In genomic region chr4:118089939-118090338, GRCm38 (mm10) we compare ENCODE assay signal across 9 mouse cellular contexts. TPM values are rescaled to one million over a fixed set of nuclear protein-coding genes. Genes with fewer than 3 reads are reported as not detected.
DNase-seq lines count a peak whose midpoint lies in the region; ATAC-seq and TF ChIP-seq lines count a peak whose summit lies in the region.
"Had no signal": no experiment of that assay in that cellular context is flagged by ENCODE, and none has a peak within 500 bp of the region (broad histone marks: within the 10 kb centered on the region; RNA-seq: fewer than 3 reads in every experiment).

No protein-coding gene starts in this region.

- no peak for TF ChIP-seq EP300 in MEL (IDR thresholded peaks at IDR 0.05; ENCODE audit: low read depth in 1 of 2, low read length in 2 of 2)

- peak; percentile 49 for DNase-seq in MEL (ENCODE audit: low read depth, low spot score)
- DNase-seq in c-Kit-positive CD71-negative TER-119-negative erythroid progenitor cells, embryonic 14.5 days (ENCODE audit: low read depth): peak; percentile 23
- DNase-seq in heart, postnatal 14 days: peak; percentile 28 to 57
- DNase-seq in lung, adult 18-20 months: peak; percentile 23 to 45
- peak; percentile 39 to 63 for DNase-seq in spleen, postnatal 10 days (ENCODE audit: low spot score in 2 of 2)
- DNase-seq in forebrain, embryonic 10.5 days (ENCODE audit: extremely low spot score, low spot score): no peak

- 32% methylated on average over 9 of the region's 9 CpGs for WGBS in intestine, postnatal 0 days
- WGBS in intestine, embryonic 16.5 days: 42% methylated on average over 9 of the region's 9 CpGs
- WGBS in forebrain, embryonic 10.5 days: 63% methylated on average over 9 of the region's 9 CpGs

- no peak overlapping the region for H3K4me2 ChIP-seq in intestine, postnatal 0 days (replicated peaks; ENCODE audit: low read depth)
- no peak overlapping the region for H3K4me2 ChIP-seq in intestine, embryonic 16.5 days (ENCODE audit: low read depth, low read length)
- H3K4me2 ChIP-seq: limb, embryonic 13.5 days had no signal

- TF ChIP-seq CTCF in intestine, postnatal 0 days (IDR thresholded peaks at IDR 0.05; ENCODE audit: low read depth): peak; percentile 90
- TF ChIP-seq CTCF in MEL (IDR thresholded peaks at IDR 0.05 in 2 of 3, conservative IDR thresholded peaks at IDR 0.05 in 1 of 3; ENCODE audit: control insufficient read depth in 1 of 3, insufficient read depth in 1 of 3, low read depth in 2 of 3, low read length in 3 of 3, poor library complexity in 1 of 3, severe bottlenecking in 1 of 3): peak; percentile 79 to 86 (median 83)

- H3K79me2 ChIP-seq in MEL (ENCODE audit: control insufficient read depth, insufficient read depth, low read length, poor library complexity): no peaks in the 10 kb centered on the region

- H3K27ac ChIP-seq in intestine, postnatal 0 days (ENCODE audit: low read depth, low read length): no peak overlapping the region; the same call in 1 of the 2 replicates
- H3K27ac ChIP-seq in intestine, embryonic 16.5 days (ENCODE audit: low read length): no peak overlapping the region
- H3K27ac ChIP-seq in MEL (ENCODE audit: control insufficient read depth, low read depth, low read length): no peak overlapping the region
- no peak overlapping the region for H3K27ac ChIP-seq in forebrain, embryonic 10.5 days
- H3K27ac ChIP-seq: limb, embryonic 13.5 days had no signal

- no peaks in the 10 kb centered on the region for H3K9me3 ChIP-seq in intestine, postnatal 0 days (ENCODE audit: control insufficient read depth)
- no peaks in the 10 kb centered on the region for H3K9me3 ChIP-seq in intestine, embryonic 16.5 days (ENCODE audit: control insufficient read depth, low read length)
- H3K9me3 ChIP-seq in MEL (replicated peaks; ENCODE audit: insufficient read depth, low read length): no peaks in the 10 kb centered on the region
- H3K9me3 ChIP-seq in forebrain, embryonic 10.5 days: no peaks in the 10 kb centered on the region
- H3K9me3 ChIP-seq: limb, embryonic 13.5 days had no signal

- H3K36me3 ChIP-seq in intestine, postnatal 0 days (ENCODE audit: control insufficient read depth, insufficient read depth): no peaks in the 10 kb centered on the region
- H3K36me3 ChIP-seq in intestine, embryonic 16.5 days (ENCODE audit: control insufficient read depth, insufficient read depth, low read length): 0 out of 2 replicates have a peak, but pooled peaks cover 4% of the 10 kb centered on the region
- no peaks in the 10 kb centered on the region for H3K36me3 ChIP-seq in MEL (ENCODE audit: control insufficient read depth in 1 of 2, insufficient read depth in 2 of 2, low read length in 2 of 2)
- H3K36me3 ChIP-seq in forebrain, embryonic 10.5 days (replicated peaks): peaks cover 7% of the 10 kb centered on the region

- ATAC-seq in intestine, postnatal 0 days: no peak; the same call in 1 of the 2 replicates
- ATAC-seq in intestine, embryonic 16.5 days: no peak

- 0 out of 2 replicates have a peak, but pooled peaks cover 2% of the 10 kb centered on the region for H3K4me1 ChIP-seq in intestine, postnatal 0 days (replicated peaks; ENCODE audit: control insufficient read depth, insufficient read depth, low read length)
- no peaks in the 10 kb centered on the region for H3K4me1 ChIP-seq in intestine, embryonic 16.5 days (ENCODE audit: control insufficient read depth, insufficient read depth, low read length)
- no peaks in the 10 kb centered on the region for H3K4me1 ChIP-seq in MEL (ENCODE audit: control insufficient read depth in 1 of 2, insufficient read depth in 2 of 2, low read length in 2 of 2)
- H3K4me1 ChIP-seq in forebrain, embryonic 10.5 days: no peaks in the 10 kb centered on the region
- H3K4me1 ChIP-seq: limb, embryonic 13.5 days had no signal

- no peak for TF ChIP-seq POLR2A in MEL (IDR thresholded peaks at IDR 0.05; ENCODE audit: control insufficient read depth in 1 of 2, insufficient read depth in 1 of 2, low read depth in 1 of 2, low read length in 2 of 2, poor library complexity in 1 of 2)

- H3K4me3 ChIP-seq in intestine, postnatal 0 days (ENCODE audit: low read depth, low read length): no peak overlapping the region
- no peak overlapping the region for H3K4me3 ChIP-seq in intestine, embryonic 16.5 days (ENCODE audit: low read length)
- no peak overlapping the region for H3K4me3 ChIP-seq in MEL (ENCODE audit: control insufficient read depth in 1 of 2, insufficient read depth in 1 of 2, low read depth in 2 of 2, low read length in 2 of 2)
- no peak overlapping the region for H3K4me3 ChIP-seq in forebrain, embryonic 10.5 days
- H3K4me3 ChIP-seq: limb, embryonic 13.5 days had no signal

- H3K27me3 ChIP-seq in intestine, postnatal 0 days (replicated peaks; ENCODE audit: control insufficient read depth, insufficient read depth, low read length): no peaks in the 10 kb centered on the region
- no peaks in the 10 kb centered on the region for H3K27me3 ChIP-seq in intestine, embryonic 16.5 days (replicated peaks; ENCODE audit: control insufficient read depth, insufficient read depth, low read length)
- H3K27me3 ChIP-seq in MEL (ENCODE audit: control insufficient read depth in 1 of 2, insufficient read depth in 2 of 2, low read length in 2 of 2): no peaks in the 10 kb centered on the region
- no peaks in the 10 kb centered on the region for H3K27me3 ChIP-seq in forebrain, embryonic 10.5 days (ENCODE audit: poor library complexity, severe bottlenecking)
- H3K27me3 ChIP-seq: limb, embryonic 13.5 days had no signal

- peak; percentile 76 for TF ChIP-seq RAD21 in MEL (IDR thresholded peaks at IDR 0.05; ENCODE audit: low read depth, low read length)

- intact Hi-C loops in heart, postnatal 14 days (cut with DNase I): loop anchor here (2.0 to 10.0 kb wide), 2 partner anchors 203 to 385 kb away; no protein-coding TSS in a partner anchor

- no peak overlapping the region for H3K9ac ChIP-seq in intestine, postnatal 0 days (ENCODE audit: low read depth, low read length)
- H3K9ac ChIP-seq in intestine, embryonic 16.5 days (ENCODE audit: low read depth, low read length): no peak overlapping the region
- no peak overlapping the region for H3K9ac ChIP-seq in MEL (ENCODE audit: control insufficient read depth, low read depth, low read length, poor library complexity, severe bottlenecking)
- H3K9ac ChIP-seq: limb, embryonic 13.5 days had no signal

TF ChIP-seq in MEL, 35 proteins besides CTCF, POLR2A, EP300 and RAD21:
- TF ChIP-seq RCOR1 (IDR thresholded peaks at IDR 0.05; ENCODE audit: low read depth, low read length): no peak
- TF ChIP-seq BHLHE40 (IDR thresholded peaks at IDR 0.05; ENCODE audit: borderline replicate concordance, low read depth, low read length): no peak
- TF ChIP-seq TBP (IDR thresholded peaks at IDR 0.05; ENCODE audit: low read depth, low read length): no peak
- TF ChIP-seq TCF12 (IDR thresholded peaks at IDR 0.05; ENCODE audit: low read depth, low read length): no peak
- TF ChIP-seq SMC3 (IDR thresholded peaks at IDR 0.05; ENCODE audit: low read depth, low read length): peak; percentile 83
- TF ChIP-seq POLR2AphosphoS2 (IDR thresholded peaks at IDR 0.05; ENCODE audit: low read length): no peak
- TF ChIP-seq E2F4 (IDR thresholded peaks at IDR 0.05; ENCODE audit: borderline replicate concordance, low read depth, low read length): no peak
- TF ChIP-seq MAX (IDR thresholded peaks at IDR 0.05; ENCODE audit: low read length): no peak
- no peak for TF ChIP-seq SIN3A (IDR thresholded peaks at IDR 0.05; ENCODE audit: low read length)
- TF ChIP-seq GATA1 (IDR thresholded peaks at IDR 0.05; ENCODE audit: low read depth, low read length): no peak
- no peak for TF ChIP-seq POLR2AphosphoS5 (IDR thresholded peaks at IDR 0.05; ENCODE audit: borderline replicate concordance, low read depth, low read length)
- TF ChIP-seq MYC (IDR thresholded peaks at IDR 0.05; ENCODE audit: low read depth, low read length): no peak
- no peak for TF ChIP-seq GABPA (IDR thresholded peaks at IDR 0.05; ENCODE audit: low read depth, low read length)
- TF ChIP-seq ZC3H11A (IDR thresholded peaks at IDR 0.05; ENCODE audit: low read depth, low read length): peak; percentile 77

RNA-seq across cellular contexts. Expression of gene St3gal3, which starts 44.8 kb away (rescaled TPM):
- polyA plus RNA-seq in intestine, postnatal 0 days (2015; fragmentation: Nextera tagmentation; extraction: Ambion mirVana): 15.6 and 15.7 TPM in 2 replicates
- polyA plus RNA-seq in intestine, embryonic 16.5 days (2015; fragmentation: Nextera tagmentation; extraction: Ambion mirVana): 8.6 and 10.1 TPM in 2 replicates
- 13.2 and 16.4 TPM in 2 replicates for total RNA-seq in MEL (2012; rRNA removed)
- 10 to 100 TPM in 1 of 2 experiments, not detected in 1; 23.3 TPM for polyA plus RNA-seq in MEL (2012; ENCODE audit: insufficient read depth in 1 of 2, insufficient read length in 2 of 2, low read depth in 1 of 2, low replicate concordance in 2 of 2, missing spikeins in 1 of 2)
- 10 to 100 TPM; 44.5 to 48.1 TPM for total RNA-seq in heart, postnatal 14 days (2021)
- polyA plus RNA-seq in forebrain, embryonic 10.5 days (2016; fragmentation: Nextera tagmentation; extraction: Ambion mirVana): 5.8 and 5.9 TPM in 2 replicates
